Mouse (Mus musculus): ENCODE measurements around the gene Zfp444.

GRCm38 (mm10) chr7:6204200-6204599 lies 32.2 kb downstream of the Zfp444 start:
- TF ChIP-seq CTCF (IDR thresholded peaks at IDR 0.05; ENCODE audit: borderline replicate concordance, insufficient read depth, low read length) (no peak), POLR2A (IDR thresholded peaks at IDR 0.05; ENCODE audit: low read depth, low read length) (no peak)

Data from embryonic fibroblast, embryonic 13.5 days (primary cell).